Mouse (Mus musculus) embryonic facial prominence, embryonic 13.5 days (tissue): ENCODE measurements around the gene Nptx1. TPM values are rescaled to one million over a fixed set of nuclear protein-coding genes. Genes with fewer than 3 reads are reported as not detected.

ENCODE experiments used
- ATAC-seq: fragments of 200-750 bp; cut with Nextera tagmentation; 2 replicates; pipeline ENCODE4 v1.8.0; 2017; ENCODE audit warnings: low read depth; ENCODE audit not compliant: insufficient number of reproducible peaks, insufficient read depth, low FRiP score, low TSS enrichment
- H3K27ac ChIP-seq: fragments of 300-500 bp; sonication (generic); 2 replicates; pipeline ENCODE4 v1.5.1; 2015; ENCODE audit warnings: moderate library complexity, mild to moderate bottlenecking, inconsistent platforms
- H3K27me3 ChIP-seq: fragments of 300-500 bp; sonication (generic); 2 replicates; pipeline ENCODE4 v1.6.1; 2015; ENCODE audit warnings: mild to moderate bottlenecking, inconsistent platforms
- H3K36me3 ChIP-seq: fragments of 300-500 bp; sonication (generic); 2 replicates; pipeline ENCODE4 v1.6.1; 2015; ENCODE audit warnings: mild to moderate bottlenecking, inconsistent platforms
- H3K4me1 ChIP-seq: fragments of 300-500 bp; sonication (generic); 2 replicates; pipeline ENCODE4 v1.6.1; 2015; ENCODE audit warnings: inconsistent platforms
- H3K4me2 ChIP-seq: fragments of 300-500 bp; sonication (generic); 2 replicates; pipeline ENCODE4 v1.6.1; 2015; ENCODE audit warnings: moderate library complexity, mild to moderate bottlenecking, inconsistent platforms
- H3K4me3 ChIP-seq: fragments of 300-500 bp; sonication (generic); 2 replicates; pipeline ENCODE4 v1.5.1; 2015; ENCODE audit warnings: mild to moderate bottlenecking, inconsistent platforms
- H3K9ac ChIP-seq: fragments of 300-500 bp; sonication (generic); 2 replicates; pipeline ENCODE4 v1.6.1; 2015; ENCODE audit warnings: mild to moderate bottlenecking, inconsistent platforms
- H3K9me3 ChIP-seq: fragments of 300-500 bp; sonication (generic); 2 replicates; pipeline ENCODE4 v1.6.1; 2016; ENCODE audit warnings: inconsistent platforms
- WGBS: fragments of 180-500 bp; shearing (Covaris S2); methylation state at CpG from one replicate; pipeline ENCODE4 v1.1.7; 2015; ENCODE audit warnings: mixed read lengths; 5-methylcytosine and 5-hydroxymethylcytosine counted together
- polyA plus RNA-seq: library from polyadenylated mRNA; unstranded; fragments of >200 nt; fragmentation: Nextera tagmentation; extraction: Ambion mirVana; gene quantifications from 2 replicates; pipeline ENCODE4 v1.2.1, GENCODE M21; 2015

The Nptx1 gene
- polyA plus RNA-seq, 1 experiment from 2014 or later = 0.60 TPM

DNA sequence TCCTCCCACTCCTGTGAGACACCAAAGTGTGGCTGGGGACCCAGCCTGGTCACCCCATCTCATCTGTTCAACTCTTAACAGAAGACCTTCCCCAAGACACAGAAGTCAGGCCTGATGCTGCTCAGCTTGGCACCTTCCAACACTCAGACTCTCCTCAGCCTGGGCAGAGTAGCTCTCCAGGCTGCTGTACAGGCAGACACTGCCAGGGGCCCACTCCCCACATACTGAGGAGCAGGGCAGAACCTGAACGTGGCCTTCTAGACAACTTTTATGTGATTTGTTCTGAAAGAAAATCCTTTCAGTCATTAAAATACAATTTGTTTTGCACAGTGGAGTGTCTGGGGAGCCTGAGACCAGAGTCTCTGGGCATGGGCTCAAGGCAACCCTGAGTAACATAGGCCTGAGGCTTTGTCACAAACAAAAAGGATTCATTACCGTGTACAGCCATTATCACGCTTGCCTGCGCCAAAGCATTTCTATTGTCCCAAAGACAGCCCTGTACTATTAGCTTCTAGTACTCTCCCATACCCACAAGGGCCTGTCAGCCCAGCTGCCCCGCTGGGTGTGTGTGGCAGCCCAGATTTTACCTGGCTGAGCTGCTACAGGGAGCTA lies 38.3 kb downstream of the Nptx1 start:
- ATAC-seq = no peak
- no peak overlapping the region for H3K4me3 ChIP-seq
- no peaks in the 10 kb centered on the region for H3K9me3 ChIP-seq
- no peak overlapping the region for H3K4me2 ChIP-seq
- WGBS = 64% methylated on average over 5 of the region's 5 CpGs
- H3K9ac ChIP-seq = no peak overlapping the region
- peaks cover 42% of the 10 kb centered on the region for H3K36me3 ChIP-seq
- 0 out of 2 replicates have a peak overlapping the region, but pooled peaks have one; percentile 2 for H3K27ac ChIP-seq
- H3K27me3 ChIP-seq = peaks cover 10% of the 10 kb centered on the region; the same call in 1 of the 2 replicates
- peaks cover 16% of the 10 kb centered on the region for H3K4me1 ChIP-seq

DNA sequence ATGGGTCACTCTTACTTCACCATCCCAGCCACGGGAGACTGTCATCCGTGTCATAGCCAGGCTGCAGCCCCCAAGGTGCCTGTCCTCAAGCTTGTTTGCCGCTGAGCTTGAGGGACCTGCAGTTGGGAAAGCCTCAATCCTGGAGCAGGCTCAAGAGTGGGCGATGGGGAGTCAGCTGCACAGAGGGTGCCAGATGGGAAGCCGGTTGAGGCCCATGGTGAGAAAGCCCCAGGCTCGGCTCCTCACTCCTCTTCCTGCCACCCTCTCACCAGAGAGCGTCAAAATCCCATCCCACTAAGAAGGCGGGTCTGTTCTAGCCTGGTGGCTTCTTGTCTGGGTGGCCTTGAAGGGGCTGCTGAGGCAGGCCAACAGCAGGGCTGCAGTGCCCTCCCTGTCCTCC lies 39.8 kb downstream of the Nptx1 start:
- no peak overlapping the region for H3K9ac ChIP-seq
- 85% methylated on average over 8 of the region's 8 CpGs for WGBS
- no peak for ATAC-seq
- H3K9me3 ChIP-seq = no peaks in the 10 kb centered on the region
- H3K4me3 ChIP-seq = no peak overlapping the region
- no peaks in the 10 kb centered on the region for H3K27me3 ChIP-seq
- H3K27ac ChIP-seq = no peak overlapping the region
- peaks cover 54% of the 10 kb centered on the region for H3K36me3 ChIP-seq
- H3K4me2 ChIP-seq = no peak overlapping the region
- peaks cover 7% of the 10 kb centered on the region for H3K4me1 ChIP-seq

DNA sequence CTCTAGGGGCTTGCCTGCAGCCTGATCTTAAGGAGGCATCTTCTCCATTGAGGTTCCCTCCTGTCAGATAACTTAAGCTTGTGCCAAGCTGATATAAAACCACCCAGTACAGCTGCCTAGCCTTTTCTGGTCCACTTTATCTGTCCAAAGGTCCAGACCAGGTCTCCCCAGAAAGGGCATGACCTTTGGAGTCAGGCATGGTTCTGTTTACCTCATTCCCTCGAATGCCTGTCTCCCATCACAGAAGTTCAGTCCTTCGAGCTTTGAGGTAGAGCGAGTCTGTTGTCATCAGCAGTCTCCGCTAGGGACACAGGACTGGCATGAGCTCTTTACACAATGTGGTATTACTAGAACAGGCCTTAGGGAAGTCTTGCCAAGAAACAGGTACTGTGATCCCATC lies 41.2 kb downstream of the Nptx1 start:
- ATAC-seq = no peak
- Histone ChIP-seq H3K4me3 (no peak overlapping the region), H3K4me2 (no peak overlapping the region), H3K9ac (no peak overlapping the region), H3K27ac (no peak overlapping the region), H3K27me3 (no peaks in the 10 kb centered on the region), H3K36me3 (peaks cover 68% of the 10 kb centered on the region), H3K4me1 (0 out of 2 replicates have a peak, but pooled peaks cover 4% of the 10 kb centered on the region), H3K9me3 (no peaks in the 10 kb centered on the region)
- 83% methylated on average over 4 of the region's 4 CpGs for WGBS

DNA sequence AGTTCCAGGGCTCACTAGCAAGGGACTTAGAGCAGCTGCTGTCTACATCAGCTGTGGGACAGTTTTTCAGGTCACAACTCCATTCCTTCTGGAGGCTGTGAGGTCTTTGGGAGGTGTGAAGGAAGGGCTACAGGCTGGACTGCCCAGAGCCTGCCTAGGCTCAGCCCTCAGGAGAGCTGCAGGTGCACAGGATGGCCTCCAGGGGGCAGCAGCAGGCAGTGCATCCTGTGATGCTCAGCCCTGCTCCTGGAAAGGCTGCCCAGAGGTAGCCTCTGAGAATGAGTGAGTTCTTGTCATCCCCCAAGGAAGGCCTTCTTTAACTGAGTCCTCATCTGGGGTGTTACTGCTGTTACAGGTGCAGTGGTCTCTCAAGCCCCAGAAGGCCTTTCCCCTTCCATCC lies 43.9 kb downstream of the Nptx1 start:
- Histone ChIP-seq H3K4me3 (no peak overlapping the region), H3K27me3 (no peaks in the 10 kb centered on the region), H3K9me3 (no peaks in the 10 kb centered on the region), H3K4me2 (no peak overlapping the region), H3K9ac (no peak overlapping the region), H3K27ac (no peak overlapping the region), H3K4me1 (no peaks in the 10 kb centered on the region), H3K36me3 (peaks cover 89% of the 10 kb centered on the region)
- ATAC-seq = no peak

DNA sequence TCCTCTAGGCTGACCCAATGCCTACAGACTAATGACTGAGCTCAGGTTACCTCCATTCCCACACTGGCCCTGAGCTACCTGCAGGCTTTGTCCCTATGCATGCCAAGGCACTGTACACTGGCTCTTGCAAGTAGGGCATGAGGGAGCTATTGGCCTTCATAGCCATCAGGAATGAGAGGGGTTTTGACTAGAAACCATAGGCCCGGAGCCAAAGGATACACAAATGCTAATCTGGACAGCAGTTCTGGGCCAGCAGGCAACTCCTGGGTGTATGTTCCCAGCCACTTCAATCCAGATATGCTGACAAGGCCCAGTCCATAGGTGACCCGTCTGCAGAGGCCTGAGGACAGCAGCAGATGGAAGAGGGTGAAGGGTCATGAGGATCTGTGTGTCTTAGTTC lies 47.5 kb downstream of the Nptx1 start:
- no peaks in the 10 kb centered on the region for H3K4me1 ChIP-seq
- H3K27ac ChIP-seq = no peak overlapping the region
- ATAC-seq = no peak; the same call in 1 of the 2 replicates
- H3K27me3 ChIP-seq = no peaks in the 10 kb centered on the region
- no peaks in the 10 kb centered on the region for H3K9me3 ChIP-seq
- H3K36me3 ChIP-seq = peaks cover 59% of the 10 kb centered on the region
- no peak overlapping the region for H3K4me2 ChIP-seq
- WGBS = 85% methylated on average over 2 of the region's 2 CpGs
- H3K9ac ChIP-seq = no peak overlapping the region
- no peak overlapping the region for H3K4me3 ChIP-seq

DNA sequence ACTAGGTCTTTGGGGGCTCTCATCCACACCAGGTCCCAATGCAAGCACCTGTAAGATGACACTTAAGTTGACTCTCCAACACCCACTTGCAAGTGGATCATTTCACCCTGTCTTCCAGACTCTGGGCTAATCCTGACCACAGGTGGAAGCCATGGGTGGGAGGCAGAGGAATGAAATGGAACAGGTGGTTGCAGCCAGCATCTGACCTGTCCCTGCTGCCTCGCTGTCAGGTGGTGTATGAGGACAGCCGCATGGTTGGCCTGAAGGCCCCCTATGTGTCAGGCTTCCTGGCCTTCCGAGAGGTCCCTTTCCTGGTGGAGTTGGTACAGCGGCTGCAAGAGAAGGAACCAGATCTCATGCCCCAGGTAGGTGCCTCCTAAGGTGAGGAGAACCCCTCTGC lies 48.3 kb downstream of the Nptx1 start:
- H3K9ac ChIP-seq = no peak overlapping the region
- no peak overlapping the region for H3K27ac ChIP-seq
- 94% methylated on average over 4 of the region's 4 CpGs for WGBS
- H3K4me3 ChIP-seq = no peak overlapping the region
- no peaks in the 10 kb centered on the region for H3K9me3 ChIP-seq
- ATAC-seq = no peak
- no peak overlapping the region for H3K4me2 ChIP-seq
- H3K4me1 ChIP-seq = no peaks in the 10 kb centered on the region
- H3K36me3 ChIP-seq = peaks cover 52% of the 10 kb centered on the region
- no peaks in the 10 kb centered on the region for H3K27me3 ChIP-seq

DNA sequence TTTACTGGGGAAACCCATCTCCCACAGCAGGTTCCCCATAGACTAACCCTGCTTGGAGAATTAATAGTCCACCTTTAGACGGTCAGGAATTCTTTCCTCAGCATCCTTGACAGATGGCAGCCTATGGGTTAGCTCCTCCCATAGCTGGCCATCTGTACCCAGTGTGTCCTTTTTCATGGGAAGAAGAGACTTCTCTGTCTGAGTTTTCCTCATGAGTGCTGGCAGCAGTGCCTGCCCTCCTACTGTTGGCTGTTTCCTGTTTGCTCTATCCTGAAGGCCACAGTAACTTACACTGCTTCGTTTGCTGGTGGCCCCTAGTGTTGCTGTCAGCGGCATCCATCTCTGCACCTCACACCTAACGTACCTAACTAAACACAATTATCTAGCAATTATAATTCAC lies 50.1 kb downstream of the Nptx1 start:
- Histone ChIP-seq H3K4me2 (no peak overlapping the region), H3K4me1 (peaks cover 7% of the 10 kb centered on the region), H3K36me3 (peaks cover 40% of the 10 kb centered on the region), H3K27me3 (no peaks in the 10 kb centered on the region), H3K9ac (no peak overlapping the region), H3K4me3 (no peak overlapping the region), H3K27ac (no peak overlapping the region), H3K9me3 (no peaks in the 10 kb centered on the region)
- 76% methylated on average over 4 of the region's 4 CpGs for WGBS
- no peak for ATAC-seq

DNA sequence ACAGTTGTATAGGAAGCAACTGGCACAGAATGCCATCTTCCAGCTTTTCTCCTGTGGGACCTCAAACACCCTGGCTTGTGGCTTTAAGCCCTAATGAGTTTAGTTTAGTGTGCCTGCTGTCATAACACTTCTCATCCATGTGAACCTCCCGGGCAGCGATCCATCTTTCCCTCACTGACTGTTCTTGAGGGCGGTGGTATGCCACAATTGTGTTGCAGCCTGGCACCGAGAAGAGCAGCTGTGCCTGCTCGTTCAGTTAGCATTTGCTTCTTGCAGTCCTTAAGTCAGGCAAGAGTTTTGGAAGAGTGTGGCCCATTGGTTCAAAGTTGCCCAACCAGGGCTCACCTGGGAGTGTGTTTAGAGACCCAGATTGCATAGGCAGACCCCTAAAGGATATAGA lies 51.4 kb downstream of the Nptx1 start:
- H3K4me1 ChIP-seq = peaks cover 12% of the 10 kb centered on the region
- ATAC-seq = no peak
- no peak overlapping the region for H3K27ac ChIP-seq
- no peak overlapping the region for H3K4me2 ChIP-seq
- no peak overlapping the region for H3K9ac ChIP-seq
- WGBS = 90% methylated on average over 5 of the region's 5 CpGs
- no peaks in the 10 kb centered on the region for H3K9me3 ChIP-seq
- H3K4me3 ChIP-seq = no peak overlapping the region
- H3K36me3 ChIP-seq = peaks cover 27% of the 10 kb centered on the region
- H3K27me3 ChIP-seq = no peaks in the 10 kb centered on the region

DNA sequence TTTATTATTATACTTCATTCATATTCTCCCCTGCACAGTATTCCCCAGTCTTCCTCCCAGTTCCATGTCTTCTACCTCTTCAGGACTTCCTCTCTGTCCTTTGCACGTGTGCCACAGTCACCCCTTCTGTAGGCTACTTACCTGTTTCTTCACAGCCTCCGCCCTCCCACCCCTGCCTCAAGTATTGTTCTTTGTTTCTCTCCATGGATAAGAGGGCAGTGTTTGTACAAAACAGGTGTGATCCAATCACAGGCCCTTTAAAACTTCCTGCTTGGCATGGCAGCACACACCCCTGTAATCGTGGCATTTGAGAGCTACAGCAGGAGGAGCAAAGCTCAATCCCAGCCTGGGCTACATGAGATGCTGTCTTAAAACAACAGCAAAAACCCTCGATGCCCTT lies 54.0 kb downstream of the Nptx1 start:
- Histone ChIP-seq H3K27ac (no peak overlapping the region), H3K4me1 (peaks cover 17% of the 10 kb centered on the region), H3K9ac (no peak overlapping the region), H3K4me2 (no peak overlapping the region), H3K4me3 (no peak overlapping the region), H3K36me3 (peaks cover 4% of the 10 kb centered on the region), H3K9me3 (no peaks in the 10 kb centered on the region), H3K27me3 (no peaks in the 10 kb centered on the region)
- no peak for ATAC-seq
- 67% methylated on average over 4 of the region's 4 CpGs for WGBS

DNA sequence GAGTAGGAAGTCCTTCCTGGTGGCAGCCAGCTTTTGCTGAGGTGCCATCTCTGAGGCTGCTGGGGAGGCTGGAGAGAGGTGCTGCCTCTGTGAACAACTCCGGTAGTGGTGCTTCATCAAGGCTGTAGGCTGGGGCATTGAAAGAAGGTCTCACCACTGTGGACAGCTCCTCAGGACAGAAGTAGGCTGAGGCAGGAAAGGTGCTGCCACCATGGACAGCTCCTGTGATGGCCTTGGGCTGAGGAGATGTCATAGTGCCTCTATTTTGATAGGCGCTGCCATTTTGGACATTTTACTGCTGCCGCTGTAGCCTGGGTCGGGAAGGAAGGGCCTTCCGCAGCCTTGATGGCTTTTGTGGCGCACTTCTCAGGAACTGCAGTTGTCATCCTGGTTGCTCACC lies 54.7 kb downstream of the Nptx1 start:
- H3K4me1 ChIP-seq = peaks cover 17% of the 10 kb centered on the region
- H3K4me3 ChIP-seq = peak overlapping the region; percentile 70; the same call in 1 of the 2 replicates
- no peaks in the 10 kb centered on the region for H3K27me3 ChIP-seq
- no peak overlapping the region for H3K27ac ChIP-seq
- peaks cover 4% of the 10 kb centered on the region; the same call in 1 of the 2 replicates for H3K36me3 ChIP-seq
- WGBS = 94% methylated on average over 6 of the region's 6 CpGs
- no peak overlapping the region for H3K9ac ChIP-seq
- peak overlapping the region; percentile 88 for H3K4me2 ChIP-seq
- H3K9me3 ChIP-seq = no peaks in the 10 kb centered on the region
- ATAC-seq = no peak

DNA sequence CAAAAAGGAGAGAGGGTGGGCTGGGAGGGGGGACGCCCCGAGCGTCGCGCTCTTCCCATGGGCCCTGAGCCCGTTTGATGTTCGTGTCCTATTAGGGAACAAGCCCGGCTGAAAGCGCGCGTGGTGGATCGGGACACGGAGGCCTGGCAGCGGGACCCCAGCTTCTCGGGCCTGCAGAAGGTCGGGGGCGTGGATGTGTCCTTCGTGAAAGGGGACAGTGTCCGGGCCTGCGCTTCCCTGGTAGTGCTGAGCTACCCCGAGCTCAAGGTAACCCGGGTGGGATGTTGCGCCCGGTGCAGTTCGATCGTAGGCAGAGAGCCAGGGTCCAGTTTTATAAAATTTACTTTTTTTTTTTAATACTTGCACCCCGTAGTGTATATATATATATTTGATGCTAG lies 55.9 kb downstream of the Nptx1 start:
- ATAC-seq = peak; percentile 27
- peaks cover 4% of the 10 kb centered on the region; the same call in 1 of the 2 replicates for H3K36me3 ChIP-seq
- no peaks in the 10 kb centered on the region for H3K27me3 ChIP-seq
- H3K4me2 ChIP-seq = peak overlapping the region; percentile 88
- peaks cover 17% of the 10 kb centered on the region for H3K4me1 ChIP-seq
- H3K27ac ChIP-seq = peak overlapping the region; percentile 89
- 6% methylated on average over 27 of the region's 27 CpGs for WGBS
- no peaks in the 10 kb centered on the region for H3K9me3 ChIP-seq
- H3K9ac ChIP-seq = peak overlapping the region; percentile 87
- H3K4me3 ChIP-seq = peak overlapping the region; percentile 70

DNA sequence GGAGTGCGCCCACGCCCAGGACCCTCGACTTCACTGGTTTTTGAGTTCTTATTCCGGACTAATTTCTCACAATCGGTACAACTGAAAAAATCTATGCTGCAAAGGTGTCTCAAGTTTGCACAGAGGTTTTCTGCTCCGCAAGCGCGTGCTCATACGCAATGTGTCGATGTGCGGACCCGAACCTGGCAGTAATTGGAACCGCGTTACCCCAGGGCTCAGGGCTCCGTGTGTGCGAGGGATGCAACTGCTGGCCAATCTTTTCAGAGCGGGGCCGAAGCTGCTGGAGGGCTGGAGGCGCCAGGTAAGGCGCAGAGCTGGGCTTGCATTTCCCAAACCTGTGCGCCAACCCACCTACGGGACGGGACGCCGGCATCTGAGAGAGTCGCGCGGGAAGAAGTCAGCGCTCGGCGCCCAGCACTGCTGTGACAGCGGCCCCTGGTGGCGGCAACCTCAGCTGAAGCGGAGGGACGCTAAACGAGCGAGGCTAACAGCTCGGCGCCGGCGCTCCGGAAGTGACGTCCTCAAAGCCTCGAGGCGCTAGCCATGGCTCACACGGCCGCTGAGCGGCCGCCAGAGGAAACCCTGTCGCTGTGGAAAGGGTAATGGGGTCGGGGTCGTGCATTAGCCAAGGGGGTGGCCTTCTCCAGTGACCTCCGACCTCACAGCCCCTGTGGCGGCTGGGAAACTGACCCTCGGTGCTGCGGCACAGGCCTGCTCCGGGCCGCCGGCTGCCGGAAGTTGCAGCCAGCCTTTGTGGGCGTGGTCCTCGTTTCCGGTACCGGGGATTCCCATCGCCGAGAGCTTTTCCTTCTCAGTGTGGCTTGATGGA lies 56.5 kb downstream of the Nptx1 start, which contains the start of gene Endov:
TSS of gene Endov (plus strand) at position 487 of the 829 bp plus-strand sequence.
- peak; percentile 88 for ATAC-seq
- Histone ChIP-seq H3K4me1 (peaks cover 17% of the 10 kb centered on the region), H3K27me3 (no peaks in the 10 kb centered on the region), H3K9me3 (no peaks in the 10 kb centered on the region), H3K4me2 (peak within 1 kb of the TSS; percentile 88), H3K9ac (peak within 1 kb of the TSS; percentile 87), H3K27ac (peak within 1 kb of the TSS; percentile 89), H3K36me3 (peaks cover 4% of the 10 kb centered on the region; the same call in 1 of the 2 replicates), H3K4me3 (peak within 1 kb of the TSS; percentile 70)
- under 1% methylated on average over 64 of the region's 66 CpGs for WGBS
